Mouse (Mus musculus): Measurements from ENCODE around the gene Ahnak2.

GRCm38 (mm10) chr12:112821216-112821615, 18.8 kb upstream of the Ahnak2 start:
- TF ChIP-seq CTCF (IDR thresholded peaks at IDR 0.05; ENCODE audit: low read depth, low read length) = no peak
- no peak for TF ChIP-seq POLR2A (IDR thresholded peaks at IDR 0.05; ENCODE audit: insufficient read depth, low read length)
- TF ChIP-seq EP300 (IDR thresholded peaks at IDR 0.05; ENCODE audit: insufficient read depth, low read depth, low read length) = no peak
